Mouse (Mus musculus) MEL (cell line): ENCODE measurements around the gene Gpr34. TPM values are rescaled to one million over a fixed set of nuclear protein-coding genes. Genes with fewer than 3 reads are reported as not detected.

Experiments used
- DNase-seq: peaks from one replicate; pipeline ENCODE4 v3.0.0; 2011; ENCODE audit warnings: low read depth, low spot score
- H3K27ac ChIP-seq: 2 replicates; pipeline ENCODE4 v1.5.1; 2012; ENCODE audit warnings: low read depth, mild to moderate bottlenecking, control low read depth, low read length, moderate library complexity; ENCODE audit not compliant: control insufficient read depth
- H3K27me3 ChIP-seq, 2 experiments: fragments of 150-350 bp in 1 of 2; sonication (generic) in 1 of 2; 2 replicates each; pipeline ENCODE4 v1.6.1; 2012; ENCODE audit warnings: low read length in 2 of 2, mild to moderate bottlenecking in 2 of 2, improper control_type of control experiment in 1 of 2, moderate library complexity in 1 of 2; ENCODE audit not compliant: insufficient read depth in 2 of 2, control insufficient read depth in 1 of 2
- H3K36me3 ChIP-seq, 2 experiments: 2 replicates each; pipeline ENCODE4 v1.6.1; 2012 to 2014; ENCODE audit warnings: low read length in 2 of 2, improper control_type of control experiment in 1 of 2, inconsistent platforms in 1 of 2, mild to moderate bottlenecking in 1 of 2; ENCODE audit not compliant: insufficient read depth in 2 of 2, control insufficient read depth in 1 of 2
- H3K4me1 ChIP-seq, 2 experiments: fragments of 150-350 bp in 1 of 2; sonication (generic) in 1 of 2; 2 replicates each; pipeline ENCODE4 v1.6.1; 2012; ENCODE audit warnings: low read length in 2 of 2, improper control_type of control experiment in 1 of 2, mild to moderate bottlenecking in 1 of 2; ENCODE audit not compliant: insufficient read depth in 2 of 2, control insufficient read depth in 1 of 2
- H3K4me3 ChIP-seq, 2 experiments: fragments of 150-350 bp in 1 of 2; sonication (generic) in 1 of 2; 2 replicates each; pipeline ENCODE4 v1.5.1; 2012; ENCODE audit warnings: low read depth in 2 of 2, low read length in 2 of 2, mild to moderate bottlenecking in 2 of 2, moderate library complexity in 2 of 2, control low read depth in 1 of 2, improper control_type of control experiment in 1 of 2; ENCODE audit not compliant: control insufficient read depth in 1 of 2, insufficient read depth in 1 of 2
- H3K79me2 ChIP-seq: 2 replicates; pipeline ENCODE4 v1.6.1; 2012; ENCODE audit warnings: mild to moderate bottlenecking, low read length, moderate library complexity; ENCODE audit not compliant: control insufficient read depth, poor library complexity, insufficient read depth
- H3K9ac ChIP-seq: 2 replicates; pipeline ENCODE4 v1.6.1; 2012; ENCODE audit warnings: low read depth, mild to moderate bottlenecking, control low read depth, low read length, moderate library complexity; ENCODE audit not compliant: control insufficient read depth, poor library complexity, severe bottlenecking
- H3K9me3 ChIP-seq: fragments of 150-350 bp; sonication (generic); replicated peaks from 2 replicates; pipeline ENCODE4 v1.6.1; 2012; ENCODE audit warnings: mild to moderate bottlenecking, low read length, improper control_type of control experiment, moderate library complexity; ENCODE audit not compliant: insufficient read depth
- BHLHE40 ChIP-seq: IDR thresholded peaks from 2 replicates; pipeline ENCODE4 v1.6.1; 2012; ENCODE audit warnings: low read depth, mild to moderate bottlenecking, inconsistent platforms, low read length, improper control_type of control experiment, borderline replicate concordance
- CHD1 ChIP-seq: IDR thresholded peaks from 2 replicates; pipeline ENCODE4 v1.6.1; 2012; ENCODE audit warnings: low read depth, mild to moderate bottlenecking, inconsistent platforms, low read length, improper control_type of control experiment
- CHD2 ChIP-seq: IDR thresholded peaks from 2 replicates; pipeline ENCODE4 v1.6.1; 2011; ENCODE audit warnings: low read length, improper control_type of control experiment
- CTCF ChIP-seq, 3 experiments: IDR thresholded peaks in 2 of 3; conservative IDR thresholded peaks in 1 of 3; 2 replicates each; pipeline ENCODE4 v1.5.1; 2011 to 2012; ENCODE audit warnings: low read length in 3 of 3, low read depth in 2 of 3, mild to moderate bottlenecking in 2 of 3, improper control_type of control experiment in 1 of 3, inconsistent platforms in 1 of 3, mixed read lengths in 1 of 3, moderate library complexity in 1 of 3; ENCODE audit not compliant: control insufficient read depth in 1 of 3, insufficient read depth in 1 of 3, poor library complexity in 1 of 3, severe bottlenecking in 1 of 3
- E2F4 ChIP-seq: IDR thresholded peaks from 2 replicates; pipeline ENCODE4 v1.6.1; 2011; ENCODE audit warnings: low read depth, low read length, improper control_type of control experiment, borderline replicate concordance
- ELF1 ChIP-seq: IDR thresholded peaks from 2 replicates; pipeline ENCODE4 v1.6.1; 2014; ENCODE audit warnings: low read depth, mild to moderate bottlenecking, inconsistent platforms, low read length, improper control_type of control experiment, moderate library complexity
- EP300 ChIP-seq, 2 experiments: IDR thresholded peaks; 2 replicates each; pipeline ENCODE4 v1.6.1; 2011; ENCODE audit warnings: improper control_type of control experiment in 2 of 2, low read length in 2 of 2, low read depth in 1 of 2, mild to moderate bottlenecking in 1 of 2
- ETS1 ChIP-seq: IDR thresholded peaks from 2 replicates; pipeline ENCODE4 v1.6.1; 2012; ENCODE audit warnings: low read depth, mild to moderate bottlenecking, inconsistent platforms, low read length, improper control_type of control experiment, moderate library complexity
- GABPA ChIP-seq: IDR thresholded peaks from 2 replicates; pipeline ENCODE4 v1.6.1; 2012; ENCODE audit warnings: low read depth, mild to moderate bottlenecking, inconsistent platforms, low read length, improper control_type of control experiment, moderate library complexity
- GATA1 ChIP-seq: IDR thresholded peaks from 2 replicates; pipeline ENCODE4 v1.6.1; 2011; ENCODE audit warnings: low read depth, low read length, improper control_type of control experiment
- HCFC1 ChIP-seq: IDR thresholded peaks from 2 replicates; pipeline ENCODE4 v1.6.1; 2012; ENCODE audit warnings: low read depth, mild to moderate bottlenecking, inconsistent platforms, low read length, improper control_type of control experiment, moderate library complexity
- JUND ChIP-seq: IDR thresholded peaks from 2 replicates; pipeline ENCODE4 v1.6.1; 2011; ENCODE audit warnings: low read depth, mild to moderate bottlenecking, improper control_type of control experiment, low read length
- KAT2A ChIP-seq: conservative IDR thresholded peaks from 2 replicates; pipeline ENCODE4 v1.6.1; 2012; ENCODE audit warnings: low read depth, low read length, improper control_type of control experiment, inconsistent platforms
- MAFK ChIP-seq: IDR thresholded peaks from 2 replicates; pipeline ENCODE4 v1.6.1; 2011; ENCODE audit warnings: low read depth, mild to moderate bottlenecking, low read length, improper control_type of control experiment, borderline replicate concordance
- MAX ChIP-seq: IDR thresholded peaks from 2 replicates; pipeline ENCODE4 v1.6.1; 2011; ENCODE audit warnings: low read length, improper control_type of control experiment
- MAZ ChIP-seq: IDR thresholded peaks from 2 replicates; pipeline ENCODE4 v1.6.1; 2012; ENCODE audit warnings: low read depth, mild to moderate bottlenecking, inconsistent platforms, low read length, improper control_type of control experiment
- MEF2A ChIP-seq: IDR thresholded peaks from 2 replicates; pipeline ENCODE4 v1.6.1; 2014; ENCODE audit warnings: low read depth, mild to moderate bottlenecking, inconsistent platforms, low read length, improper control_type of control experiment; ENCODE audit not compliant: poor library complexity, insufficient replicate concordance, severe bottlenecking; ENCODE audit errors: extremely low read depth
- MXI1 ChIP-seq: IDR thresholded peaks from 2 replicates; pipeline ENCODE4 v1.6.1; 2011; ENCODE audit warnings: mild to moderate bottlenecking, low read depth, low read length, improper control_type of control experiment
- MYB ChIP-seq: IDR thresholded peaks from 2 replicates; pipeline ENCODE4 v1.6.1; 2011; ENCODE audit warnings: mild to moderate bottlenecking, low read depth, low read length, improper control_type of control experiment
- MYC ChIP-seq: IDR thresholded peaks from 2 replicates; pipeline ENCODE4 v1.6.1; 2011; ENCODE audit warnings: low read depth, mild to moderate bottlenecking, low read length, improper control_type of control experiment, moderate library complexity
- NRF1 ChIP-seq: IDR thresholded peaks from 2 replicates; pipeline ENCODE4 v1.6.1; 2014; ENCODE audit warnings: low read depth, mild to moderate bottlenecking, inconsistent platforms, low read length, improper control_type of control experiment, moderate library complexity; ENCODE audit not compliant: poor library complexity, insufficient read depth, severe bottlenecking
- POLR2A ChIP-seq, 2 experiments: IDR thresholded peaks; 2 replicates each; pipeline ENCODE4 v1.6.1; 2011 to 2012; ENCODE audit warnings: low read length in 2 of 2, mild to moderate bottlenecking in 2 of 2, control low read depth in 1 of 2, improper control_type of control experiment in 1 of 2, low read depth in 1 of 2, moderate library complexity in 1 of 2; ENCODE audit not compliant: control insufficient read depth in 1 of 2, insufficient read depth in 1 of 2, poor library complexity in 1 of 2
- POLR2AphosphoS2 ChIP-seq: IDR thresholded peaks from 2 replicates; pipeline ENCODE4 v1.6.1; 2011; ENCODE audit warnings: low read length, improper control_type of control experiment
- POLR2AphosphoS5 ChIP-seq: IDR thresholded peaks from 2 replicates; pipeline ENCODE4 v1.6.1; 2012; ENCODE audit warnings: low read depth, borderline replicate concordance, mild to moderate bottlenecking, inconsistent platforms, low read length, moderate library complexity, mixed read lengths
- RAD21 ChIP-seq: IDR thresholded peaks from 2 replicates; pipeline ENCODE4 v1.6.1; 2011; ENCODE audit warnings: mild to moderate bottlenecking, low read depth, low read length, improper control_type of control experiment
- RCOR1 ChIP-seq: IDR thresholded peaks from 2 replicates; pipeline ENCODE4 v1.6.1; 2012; ENCODE audit warnings: low read depth, mild to moderate bottlenecking, inconsistent platforms, low read length, improper control_type of control experiment
- SIN3A ChIP-seq: IDR thresholded peaks from 2 replicates; pipeline ENCODE4 v1.6.1; 2012; ENCODE audit warnings: low read length, improper control_type of control experiment, inconsistent platforms
- SMC3 ChIP-seq: IDR thresholded peaks from 2 replicates; pipeline ENCODE4 v1.6.1; 2011; ENCODE audit warnings: low read depth, low read length, improper control_type of control experiment
- TAL1 ChIP-seq: IDR thresholded peaks from 2 replicates; pipeline ENCODE4 v1.6.1; 2012; ENCODE audit warnings: mild to moderate bottlenecking, inconsistent platforms, low read length, moderate library complexity, mixed read lengths
- TCF12 ChIP-seq: IDR thresholded peaks from 2 replicates; pipeline ENCODE4 v1.6.1; 2014; ENCODE audit warnings: low read depth, mild to moderate bottlenecking, inconsistent platforms, low read length, improper control_type of control experiment, moderate library complexity
- UBTF ChIP-seq: IDR thresholded peaks from 2 replicates; pipeline ENCODE4 v1.6.1; 2012; ENCODE audit warnings: low read depth, mild to moderate bottlenecking, inconsistent platforms, low read length, improper control_type of control experiment, moderate library complexity, borderline replicate concordance; ENCODE audit not compliant: insufficient read depth
- USF1 ChIP-seq: IDR thresholded peaks from 2 replicates; pipeline ENCODE4 v1.6.1; 2014; ENCODE audit warnings: low read depth, mild to moderate bottlenecking, inconsistent platforms, low read length, improper control_type of control experiment, moderate library complexity
- USF2 ChIP-seq, 2 experiments: IDR thresholded peaks; 2 replicates each; pipeline ENCODE4 v1.6.1; 2011 to 2012; ENCODE audit warnings: improper control_type of control experiment in 2 of 2, low read length in 2 of 2, borderline replicate concordance in 1 of 2, inconsistent platforms in 1 of 2, low read depth in 1 of 2, mild to moderate bottlenecking in 1 of 2; ENCODE audit not compliant: insufficient read depth in 1 of 2
- ZC3H11A ChIP-seq: IDR thresholded peaks from 2 replicates; pipeline ENCODE4 v1.6.1; 2012; ENCODE audit warnings: low read depth, mild to moderate bottlenecking, inconsistent platforms, low read length, improper control_type of control experiment
- ZMIZ1 ChIP-seq: IDR thresholded peaks from 2 replicates; pipeline ENCODE4 v1.6.1; 2012; ENCODE audit warnings: low read depth, mild to moderate bottlenecking, inconsistent platforms, low read length, improper control_type of control experiment, moderate library complexity
- ZNF384 ChIP-seq: IDR thresholded peaks from 2 replicates; pipeline ENCODE4 v1.6.1; 2012; ENCODE audit warnings: low read depth, mild to moderate bottlenecking, inconsistent platforms, low read length, improper control_type of control experiment
- polyA plus RNA-seq, 2 experiments: library from polyadenylated mRNA; stranded (reverse) in 1 of 2; unstranded in 1 of 2; fragments of >175 nt in 1 of 2; fragments of >200 nt in 1 of 2; gene quantifications; 2 replicates each; pipeline versions ENCODE4 v1.2.1 to v1.2.4; 2012; ENCODE audit warnings: low replicate concordance in 2 of 2, low read depth in 1 of 2; ENCODE audit not compliant: insufficient read length in 2 of 2, insufficient read depth in 1 of 2, missing spikeins in 1 of 2
- total RNA-seq: library from RNA; depleted of rRNA; stranded (reverse); fragments of 300-350 nt; gene quantifications from 2 replicates; pipeline ENCODE4 v1.2.3, GENCODE M21; 2012

The Gpr34 gene
- total and polyA plus RNA-seq, 3 experiments, result 0.04 TPM; not detected in 2

DNA sequence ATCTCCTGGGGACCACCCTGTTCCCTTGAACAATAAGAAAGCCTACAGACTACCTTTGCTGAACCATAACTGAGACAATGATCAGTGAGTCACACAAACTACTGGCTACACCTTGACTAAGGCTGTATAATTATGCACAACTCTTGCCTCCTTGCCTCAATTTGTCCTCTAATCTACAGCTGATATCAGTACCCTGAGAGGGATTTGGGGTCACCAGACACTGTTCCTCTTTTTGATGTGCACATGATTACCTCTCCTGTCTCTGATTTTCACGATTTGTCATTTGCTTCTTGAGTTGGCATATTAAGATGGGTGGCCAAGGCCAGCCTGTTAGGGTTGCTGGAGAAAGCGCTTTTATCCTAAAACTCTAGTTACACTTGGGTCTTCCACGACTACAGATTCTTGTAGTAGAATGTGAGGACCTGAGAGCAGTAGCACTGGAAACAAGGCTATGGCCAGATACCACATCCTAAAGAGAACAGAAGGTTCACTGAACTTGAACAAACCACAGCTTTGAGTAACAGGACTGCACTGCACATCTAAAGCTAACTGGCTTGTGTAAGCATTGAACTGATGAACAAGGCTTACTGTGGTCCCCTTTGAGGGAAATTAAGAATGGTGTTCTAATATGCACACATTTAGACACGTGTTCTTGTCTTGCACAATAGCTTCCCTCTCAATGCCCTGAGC lies 27.5 kb downstream of the Gpr34 start:
- Histone ChIP-seq H3K9ac (no peak overlapping the region), H3K9me3 (no peaks in the 10 kb centered on the region), H3K36me3 (peaks cover 0 to 21% of the 10 kb centered on the region in 2 experiments; a peak in 2 of 4 replicates), H3K4me3 (no peak overlapping the region), H3K79me2 (no peaks in the 10 kb centered on the region), H3K4me1 (peaks cover 3 to 9% of the 10 kb centered on the region in 2 experiments), H3K27ac (no peak overlapping the region), H3K27me3 (no peaks in the 10 kb centered on the region)
- DNase-seq, result no peak
- TF ChIP-seq ZC3H11A (no peak), JUND (no peak), GATA1 (peak; percentile 66), UBTF (no peak), ELF1 (no peak), USF1 (no peak; the same call in 1 of the 2 replicates), RAD21 (no peak), TAL1 (no peak), NRF1 (no peak), TCF12 (no peak), EP300 (IDR thresholded peaks at IDR 0.05; ENCODE audit: low read depth in 1 of 2, low read length in 2 of 2) (0 out of 4 replicates have a peak, but pooled peaks of 1 of the 2 experiments have one; percentile 16), CTCF (IDR thresholded peaks at IDR 0.05 in 2 of 3, conservative IDR thresholded peaks at IDR 0.05 in 1 of 3; ENCODE audit: control insufficient read depth in 1 of 3, insufficient read depth in 1 of 3, low read depth in 2 of 3, low read length in 3 of 3, poor library complexity in 1 of 3, severe bottlenecking in 1 of 3) (no peak), ZNF384 (no peak), POLR2A (IDR thresholded peaks at IDR 0.05; ENCODE audit: control insufficient read depth in 1 of 2, insufficient read depth in 1 of 2, low read depth in 1 of 2, low read length in 2 of 2, poor library complexity in 1 of 2) (no peak), MAZ (no peak), KAT2A (no peak), MAFK (no peak), SIN3A (no peak), USF2 (IDR thresholded peaks at IDR 0.05; ENCODE audit: borderline replicate concordance in 1 of 2, insufficient read depth in 1 of 2, low read depth in 1 of 2, low read length in 2 of 2) (no peak), ETS1 (peak; percentile 78), ZMIZ1 (no peak), CHD2 (no peak), MEF2A (no peak), MXI1 (no peak), RCOR1 (peak; percentile 92), SMC3 (no peak), GABPA (no peak), BHLHE40 (peak; percentile 86), E2F4 (no peak), CHD1 (no peak), MYB (no peak), MAX (no peak), HCFC1 (no peak), MYC (no peak), POLR2AphosphoS2 (no peak), POLR2AphosphoS5 (no peak)
